Mouse (Mus musculus): ENCODE data around the gene Ptpn11.
A peak's percentile ranks its signal among the peaks of the same experiment; 100 is the strongest.

The Ptpn11 gene

DNA sequence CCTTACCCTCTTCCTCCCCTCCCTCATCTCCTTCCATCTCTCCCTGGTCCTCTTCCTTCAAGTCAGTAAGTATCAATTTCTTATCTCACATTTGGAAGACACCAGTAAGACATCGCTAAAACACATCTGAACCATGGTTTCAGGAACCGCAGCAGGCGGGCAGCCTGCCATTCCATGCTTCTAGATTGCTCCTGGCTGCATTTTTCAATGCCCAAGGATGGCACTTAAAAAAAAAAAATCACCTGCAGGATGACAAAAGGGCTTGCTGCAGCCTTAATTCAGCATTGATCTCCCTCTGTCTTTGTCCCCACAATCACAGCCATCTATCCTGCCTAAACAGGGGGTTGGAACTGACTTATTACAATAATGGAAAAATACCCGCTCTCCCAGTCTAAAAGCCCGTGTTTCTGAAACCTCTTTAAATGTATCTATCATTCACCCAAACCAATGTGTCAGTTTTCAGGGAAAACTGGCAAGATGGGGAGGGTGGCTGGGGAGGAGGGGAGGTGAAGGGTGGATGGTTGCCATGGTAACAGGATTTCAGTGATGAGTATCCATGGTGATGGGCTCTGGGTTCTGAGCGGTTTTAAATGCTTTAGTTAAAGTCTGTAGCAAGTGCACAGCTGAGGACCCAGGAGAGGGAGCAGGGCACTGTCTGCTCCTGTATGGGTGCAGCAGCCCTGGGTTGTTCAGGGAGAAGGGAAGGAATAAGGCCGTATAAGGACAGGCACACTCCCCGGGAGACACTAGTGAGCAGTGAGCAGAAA is 75.6 kb downstream of the Ptpn11 start:
- Histone ChIP-seq H3K36me3 (ENCODE audit: insufficient read depth, low read length) (no peaks in the 10 kb centered on the region), H3K4me1 (replicated peaks; ENCODE audit: low read depth, low read length) (peaks cover 12% of the 10 kb centered on the region), H3K27me3 (ENCODE audit: insufficient read depth, low read length) (no peaks in the 10 kb centered on the region; the same call in 1 of the 2 replicates), H3K4me3 (replicated peaks; ENCODE audit: low read length) (no peak overlapping the region), H3K9me3 (ENCODE audit: low read length) (no peaks in the 10 kb centered on the region)
- TF ChIP-seq CTCF (conservative IDR thresholded peaks at IDR 0.05; ENCODE audit: low read length) (no peak), POU5F1 (IDR thresholded peaks at IDR 0.05; ENCODE audit: borderline replicate concordance, low read length) (no peak), NANOG (IDR thresholded peaks at IDR 0.05; ENCODE audit: borderline replicate concordance, low read length) (no peak)

- TF ChIP-seq POU5F1 (IDR thresholded peaks at IDR 0.05; ENCODE audit: borderline replicate concordance, low read length) (no peak), CTCF (conservative IDR thresholded peaks at IDR 0.05; ENCODE audit: low read length) (no peak), NANOG (IDR thresholded peaks at IDR 0.05; ENCODE audit: borderline replicate concordance, low read length) (no peak)
- H3K27me3 ChIP-seq (ENCODE audit: insufficient read depth, low read length): no peaks in the 10 kb centered on the region; the same call in 1 of the 2 replicates
- no peaks in the 10 kb centered on the region for H3K9me3 ChIP-seq (ENCODE audit: low read length)
- no peak overlapping the region for H3K4me3 ChIP-seq (replicated peaks; ENCODE audit: low read length)
- no peaks in the 10 kb centered on the region for H3K36me3 ChIP-seq (ENCODE audit: insufficient read depth, low read length)
- peaks cover 12% of the 10 kb centered on the region for H3K4me1 ChIP-seq (replicated peaks; ENCODE audit: low read depth, low read length)
Observed at GRCm38 (mm10) chr5:121114151-121114550, 77.0 kb downstream of the Ptpn11 start.

DNA sequence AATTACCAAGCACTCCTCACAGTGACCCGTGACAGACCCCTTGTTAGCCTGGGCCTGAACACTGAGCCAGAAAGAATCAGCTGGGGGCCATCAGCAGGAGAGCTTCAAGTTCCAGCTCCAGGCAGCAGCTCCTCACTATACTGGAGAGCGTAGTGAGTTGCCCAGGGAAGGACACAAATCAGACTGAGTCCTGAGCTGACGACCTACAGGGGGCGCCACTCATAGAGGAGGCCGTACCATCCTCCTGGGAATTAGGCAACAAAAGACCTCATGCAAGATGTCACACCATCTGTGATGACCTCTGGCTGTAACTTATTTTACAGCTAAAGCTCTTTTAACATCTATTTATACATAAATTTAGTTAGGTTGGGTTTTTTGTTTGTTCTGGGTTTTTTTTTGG is 78.8 kb downstream of the Ptpn11 start:
- peak; percentile 46 for TF ChIP-seq CTCF (conservative IDR thresholded peaks at IDR 0.05; ENCODE audit: low read length)
- no peak for TF ChIP-seq POU5F1 (IDR thresholded peaks at IDR 0.05; ENCODE audit: borderline replicate concordance, low read length)
- TF ChIP-seq NANOG (IDR thresholded peaks at IDR 0.05; ENCODE audit: borderline replicate concordance, low read length): no peak
- Histone ChIP-seq H3K27me3 (ENCODE audit: insufficient read depth, low read length) (no peaks in the 10 kb centered on the region; the same call in 1 of the 2 replicates), H3K36me3 (ENCODE audit: insufficient read depth, low read length) (no peaks in the 10 kb centered on the region), H3K9me3 (ENCODE audit: low read length) (no peaks in the 10 kb centered on the region), H3K4me1 (replicated peaks; ENCODE audit: low read depth, low read length) (peaks cover 7% of the 10 kb centered on the region), H3K4me3 (replicated peaks; ENCODE audit: low read length) (no peak overlapping the region)

GRCm38 (mm10) chr5:121111106-121111915 is 79.9 kb downstream of the Ptpn11 start:
- no peak for TF ChIP-seq NANOG (IDR thresholded peaks at IDR 0.05; ENCODE audit: borderline replicate concordance, low read length)
- no peak for TF ChIP-seq POU5F1 (IDR thresholded peaks at IDR 0.05; ENCODE audit: borderline replicate concordance, low read length)
- TF ChIP-seq CTCF (conservative IDR thresholded peaks at IDR 0.05; ENCODE audit: low read length): no peak
- H3K4me3 ChIP-seq (replicated peaks; ENCODE audit: low read length): no peak overlapping the region

GRCm38 (mm10) chr5:121109185-121109584 is 82.0 kb downstream of the Ptpn11 start:
- Histone ChIP-seq H3K27me3 (ENCODE audit: insufficient read depth, low read length) (no peaks in the 10 kb centered on the region), H3K4me3 (replicated peaks; ENCODE audit: low read length) (no peak overlapping the region), H3K9me3 (ENCODE audit: low read length) (no peaks in the 10 kb centered on the region), H3K4me1 (replicated peaks; ENCODE audit: low read depth, low read length) (peaks cover 4% of the 10 kb centered on the region), H3K36me3 (ENCODE audit: insufficient read depth, low read length) (no peaks in the 10 kb centered on the region)
- TF ChIP-seq NANOG (IDR thresholded peaks at IDR 0.05; ENCODE audit: borderline replicate concordance, low read length): no peak

More at GRCm38 (mm10) chr5:121111106-121111915, 79.9 kb downstream of the Ptpn11 start:
- no peaks in the 10 kb centered on the region for H3K36me3 ChIP-seq (ENCODE audit: insufficient read depth, low read length)
- no peaks in the 10 kb centered on the region; the same call in 1 of the 2 replicates for H3K27me3 ChIP-seq (ENCODE audit: insufficient read depth, low read length)
- peaks cover 7% of the 10 kb centered on the region for H3K4me1 ChIP-seq (replicated peaks; ENCODE audit: low read depth, low read length)
- H3K9me3 ChIP-seq (ENCODE audit: low read length): no peaks in the 10 kb centered on the region

DNA sequence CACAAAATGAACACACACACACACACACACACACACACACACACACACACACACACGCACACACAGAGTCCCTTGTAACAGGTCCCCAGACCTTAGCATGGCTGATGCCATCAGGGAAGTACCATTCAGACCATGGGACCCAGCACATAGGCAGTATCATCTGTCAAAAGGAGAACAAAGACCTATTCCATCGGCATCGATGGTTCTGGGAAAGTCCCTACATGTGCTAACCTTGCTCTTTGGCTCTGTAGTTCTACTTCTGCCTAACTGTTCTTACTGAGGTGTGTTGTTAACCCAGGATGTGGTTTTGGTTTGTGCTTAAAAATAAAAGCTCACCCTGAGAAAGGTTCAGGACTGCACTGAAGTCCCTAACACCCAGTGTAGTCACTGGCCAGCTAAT is 84.3 kb downstream of the Ptpn11 start:
- no peak for TF ChIP-seq POU5F1 (IDR thresholded peaks at IDR 0.05; ENCODE audit: borderline replicate concordance, low read length)
- TF ChIP-seq CTCF (conservative IDR thresholded peaks at IDR 0.05; ENCODE audit: low read length): no peak
- TF ChIP-seq NANOG (IDR thresholded peaks at IDR 0.05; ENCODE audit: borderline replicate concordance, low read length): no peak
- Histone ChIP-seq H3K4me3 (replicated peaks; ENCODE audit: low read length) (no peak overlapping the region), H3K9me3 (ENCODE audit: low read length) (no peaks in the 10 kb centered on the region), H3K27me3 (ENCODE audit: insufficient read depth, low read length) (no peaks in the 10 kb centered on the region), H3K4me1 (replicated peaks; ENCODE audit: low read depth, low read length) (no peaks in the 10 kb centered on the region), H3K36me3 (ENCODE audit: insufficient read depth, low read length) (no peaks in the 10 kb centered on the region)

- peaks cover 4% of the 10 kb centered on the region; the same call in 1 of the 2 replicates for H3K27me3 ChIP-seq (ENCODE audit: insufficient read depth, low read length)
- H3K9me3 ChIP-seq (ENCODE audit: low read length): no peaks in the 10 kb centered on the region
- peaks cover 32% of the 10 kb centered on the region for H3K4me1 ChIP-seq (replicated peaks; ENCODE audit: low read depth, low read length)
- H3K36me3 ChIP-seq (ENCODE audit: insufficient read depth, low read length): no peaks in the 10 kb centered on the region
- no peak overlapping the region for H3K4me3 ChIP-seq (replicated peaks; ENCODE audit: low read length)
- TF ChIP-seq POU5F1 (IDR thresholded peaks at IDR 0.05; ENCODE audit: borderline replicate concordance, low read length) (no peak), CTCF (conservative IDR thresholded peaks at IDR 0.05; ENCODE audit: low read length) (no peak), NANOG (IDR thresholded peaks at IDR 0.05; ENCODE audit: borderline replicate concordance, low read length) (no peak)
Observed at GRCm38 (mm10) chr5:121100886-121101580, 90.2 kb downstream of the Ptpn11 start.

DNA sequence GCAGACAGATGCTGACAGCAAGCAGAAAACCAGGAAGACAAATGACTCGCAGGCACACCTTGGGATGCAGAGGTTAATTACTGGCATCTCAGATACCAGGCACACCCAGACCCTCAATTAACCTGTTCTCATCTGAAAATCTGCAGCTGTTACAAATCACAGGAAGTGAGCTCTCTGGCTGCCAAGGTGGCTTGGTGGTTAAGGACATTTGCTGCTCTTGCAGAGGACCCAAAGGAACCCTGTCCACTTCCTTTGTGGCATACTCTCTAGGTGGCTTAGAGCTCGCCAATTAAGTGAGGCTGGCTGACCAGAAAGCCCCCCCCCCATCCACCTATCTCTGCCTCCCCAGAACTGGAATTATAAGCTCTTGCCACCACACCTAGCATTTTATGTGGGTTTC is 91.1 kb downstream of the Ptpn11 start:
- no peak; the same call in 1 of the 2 replicates for TF ChIP-seq NANOG (IDR thresholded peaks at IDR 0.05; ENCODE audit: borderline replicate concordance, low read length)
- no peak for TF ChIP-seq CTCF (conservative IDR thresholded peaks at IDR 0.05; ENCODE audit: low read length)
- no peak for TF ChIP-seq POU5F1 (IDR thresholded peaks at IDR 0.05; ENCODE audit: borderline replicate concordance, low read length)
- H3K9me3 ChIP-seq (ENCODE audit: low read length): no peaks in the 10 kb centered on the region
- H3K4me1 ChIP-seq (replicated peaks; ENCODE audit: low read depth, low read length): peaks cover 32% of the 10 kb centered on the region
- H3K27me3 ChIP-seq (ENCODE audit: insufficient read depth, low read length): peaks cover 4% of the 10 kb centered on the region; the same call in 1 of the 2 replicates
- no peaks in the 10 kb centered on the region for H3K36me3 ChIP-seq (ENCODE audit: insufficient read depth, low read length)
- H3K4me3 ChIP-seq (replicated peaks; ENCODE audit: low read length): no peak overlapping the region

All from E14TG2a.4 (cell line).